Mouse (Mus musculus) c-Kit-positive CD71-positive TER-119-positive erythroid progenitor cells, embryonic 14.5 days (primary cell): Measurements from ENCODE around the gene Sf3b2.

Experiments used
- DNase-seq: peaks from one replicate; pipeline ENCODE4 v3.0.0-alpha.2; 2013; ENCODE audit warnings: low spot score

Sf3b2 gene

DNA sequence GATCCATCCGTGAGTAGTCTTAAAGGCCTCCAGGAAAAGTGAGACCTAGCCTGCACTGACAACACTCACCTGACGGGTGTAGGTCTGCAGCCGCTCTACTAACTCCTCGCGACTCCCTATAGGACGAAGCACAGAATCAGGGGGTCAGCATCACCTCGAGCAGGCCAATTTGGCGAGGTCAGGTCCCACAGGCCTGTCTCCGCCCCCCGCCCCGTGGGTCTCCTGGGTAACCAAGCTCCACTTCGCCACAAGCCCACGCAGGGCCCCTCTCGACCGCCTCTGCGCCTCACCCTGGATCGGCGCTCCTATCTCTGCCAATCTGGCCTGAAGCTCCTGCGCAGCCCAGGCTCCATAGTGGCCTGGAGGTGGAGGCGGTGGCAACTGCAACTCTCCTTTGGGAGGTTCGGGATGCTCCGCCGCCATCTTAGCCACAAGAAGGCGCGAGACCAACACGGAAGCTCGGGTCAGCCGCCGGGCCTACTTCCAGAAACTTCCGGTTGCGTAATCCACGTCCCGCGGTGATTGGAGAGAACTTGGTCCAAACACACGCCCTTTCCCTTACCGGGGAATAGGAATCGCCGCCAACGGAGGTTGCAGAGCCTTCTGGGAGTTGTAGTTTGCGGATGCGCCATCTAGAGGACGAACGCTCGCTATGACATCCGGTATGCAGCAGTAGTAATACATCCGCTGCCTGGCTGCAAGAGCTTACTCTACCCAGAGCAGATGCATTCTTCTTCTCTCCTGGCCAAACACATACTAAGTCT lies at the start of gene Sf3b2:
Gene Sf3b2, minus strand, starts transcription at position 484 of the 764 bp plus-strand sequence.
- peak; percentile 100 for DNase-seq

DNA sequence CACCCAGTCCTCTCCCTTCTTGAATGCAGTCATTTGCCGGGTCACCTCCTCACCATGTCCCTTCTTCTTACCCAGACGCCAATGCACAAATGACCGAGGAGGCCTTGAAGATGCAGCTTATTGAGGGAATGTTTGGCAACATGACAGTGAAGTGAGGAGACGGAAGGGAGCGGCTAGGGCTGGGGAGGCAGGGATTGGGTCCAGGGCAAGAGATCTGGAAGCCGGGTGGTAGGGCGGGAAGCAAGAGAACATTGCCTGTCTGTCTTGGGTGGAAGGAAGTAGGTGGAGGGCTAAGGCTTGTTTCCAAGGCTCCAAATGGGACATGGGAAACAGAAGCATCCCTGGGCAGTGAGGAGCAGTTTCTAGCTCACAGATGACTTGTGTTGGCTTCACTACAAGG lies 46.1 kb upstream of the Sf3b2 start:
- DNase-seq, result no peak

GRCm38 (mm10) chr19:5337975-5338374 lies 42.7 kb upstream of the Sf3b2 start:
- peak; percentile 72 for DNase-seq

DNA sequence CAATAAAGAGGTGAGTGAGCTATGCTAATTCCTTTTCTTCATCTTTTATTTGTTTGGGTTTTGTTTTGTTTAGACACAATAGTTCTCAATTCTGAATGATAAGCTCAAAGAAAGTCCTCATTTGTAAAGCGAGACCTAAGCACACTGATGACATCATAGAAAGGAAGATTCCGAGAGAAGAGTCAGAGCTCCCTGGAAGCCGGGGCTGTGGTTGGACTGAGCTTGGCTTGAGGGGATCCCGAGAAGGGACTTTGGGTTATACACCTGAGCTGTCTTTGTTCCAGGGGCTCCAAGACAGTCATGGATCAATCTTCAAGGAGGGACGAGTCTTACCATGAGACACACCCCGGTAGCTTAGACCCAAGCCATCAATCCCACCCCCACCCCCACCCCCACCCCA lies 40.2 kb upstream of the Sf3b2 start, which contains the start of gene Catsper1:
Gene Catsper1, plus strand, starts transcription at position 301 of the 400 bp plus-strand sequence.
- DNase-seq, result no peak

GRCm38 (mm10) chr19:5334741-5335140 lies 39.5 kb upstream of the Sf3b2 start:
- DNase-seq, result no peak

GRCm38 (mm10) chr19:5327970-5328369 lies 32.7 kb upstream of the Sf3b2 start:
- no peak for DNase-seq

DNA sequence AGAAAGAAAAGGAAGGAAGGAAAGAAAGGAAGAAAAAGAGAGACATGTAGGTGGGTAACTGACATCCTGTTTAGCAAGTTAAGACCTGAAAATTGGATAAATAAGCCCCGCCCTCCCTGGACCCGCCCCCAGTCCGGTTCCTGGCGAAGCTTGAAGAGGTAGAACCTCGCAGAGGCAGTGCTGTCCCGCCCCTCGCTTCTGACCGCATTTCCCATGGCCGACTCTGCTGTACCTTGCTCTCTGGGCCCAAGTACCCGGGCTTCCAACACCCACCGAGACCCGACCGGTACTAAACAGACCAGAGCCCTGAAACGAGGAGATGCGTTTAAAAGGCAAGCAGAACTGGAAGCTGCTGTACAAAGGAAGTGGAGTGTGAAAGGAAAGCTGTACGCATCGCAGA lies 28.5 kb upstream of the Sf3b2 start:
- no peak for DNase-seq

GRCm38 (mm10) chr19:5313189-5313588 lies 17.9 kb upstream of the Sf3b2 start:
- no peak for DNase-seq

- peak; percentile 24 for DNase-seq
Measured at GRCm38 (mm10) chr19:5309025-5309424, 13.8 kb upstream of the Sf3b2 start.

DNA sequence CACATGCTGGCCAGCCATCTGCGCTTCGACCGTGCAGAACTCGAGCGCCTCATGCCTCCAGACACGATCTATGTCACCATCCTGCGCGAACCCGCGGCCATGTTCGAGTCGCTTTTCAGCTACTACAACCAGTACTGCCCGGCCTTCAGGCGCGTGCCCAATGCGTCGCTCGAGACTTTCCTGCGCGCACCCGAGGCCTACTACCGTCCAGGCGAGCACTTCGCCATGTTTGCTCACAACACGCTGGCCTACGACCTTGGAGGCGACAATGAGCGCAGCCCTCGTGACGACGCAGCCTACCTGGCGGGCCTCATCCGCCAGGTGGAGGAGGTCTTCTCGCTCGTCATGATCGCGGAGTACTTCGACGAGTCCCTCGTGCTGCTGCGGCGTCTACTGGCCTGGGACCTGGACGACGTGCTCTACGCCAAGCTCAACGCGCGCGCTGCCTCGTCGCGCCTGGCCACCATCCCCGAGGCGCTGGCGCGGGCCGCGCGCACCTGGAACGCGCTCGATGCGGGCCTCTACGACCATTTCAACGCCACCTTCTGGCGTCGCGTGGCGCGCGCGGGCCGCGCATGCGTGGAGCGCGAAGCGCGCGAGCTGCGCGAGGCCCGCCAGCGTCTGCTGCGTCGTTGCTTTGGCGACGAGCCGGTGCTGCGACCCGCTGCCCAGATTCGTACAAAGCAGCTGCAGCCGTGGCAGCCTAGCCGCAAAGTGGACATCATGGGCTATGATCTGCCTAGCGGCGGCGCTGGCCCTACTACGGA lies 11.9 kb upstream of the Sf3b2 start:
- DNase-seq, result no peak

DNA sequence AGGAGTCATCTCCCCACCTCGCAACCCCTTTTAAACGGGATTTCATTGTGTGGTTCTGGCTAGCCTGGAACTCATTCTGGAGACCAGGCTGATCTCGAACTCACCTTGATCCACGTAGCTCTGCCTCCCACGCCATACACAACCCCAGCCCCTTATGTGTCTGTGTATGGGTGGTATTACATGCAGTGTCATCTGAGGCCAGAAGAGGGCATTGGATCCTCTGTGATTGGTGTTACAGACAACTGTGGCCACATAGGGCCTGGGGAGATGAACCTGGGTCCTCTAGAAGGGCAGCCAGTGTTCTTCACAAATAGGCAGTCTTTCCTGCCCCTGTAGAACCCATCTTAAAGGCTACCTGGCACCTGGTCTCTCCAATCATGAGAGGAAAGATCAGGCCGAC lies 11.0 kb upstream of the Sf3b2 start:
- DNase-seq, result no peak

DNA sequence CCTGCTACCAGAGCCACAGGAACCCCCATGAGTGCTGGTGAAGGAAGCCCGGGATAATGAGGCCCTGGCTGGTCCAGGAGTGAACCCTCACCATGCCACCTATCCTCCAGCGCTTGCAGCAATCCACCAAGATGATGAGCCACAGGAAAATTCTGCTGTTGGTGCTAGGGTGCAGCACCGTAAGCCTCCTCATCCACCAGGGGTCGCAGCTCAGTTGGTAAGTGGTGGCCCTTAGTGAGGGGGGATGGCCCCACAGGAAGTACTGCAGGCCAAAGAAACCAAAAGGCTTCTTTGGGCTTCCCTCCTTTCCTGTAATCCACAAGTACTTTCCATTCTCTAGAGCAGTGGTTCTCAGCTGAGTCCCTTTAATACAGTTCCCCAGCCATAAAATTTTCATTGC lies 7.2 kb upstream of the Sf3b2 start:
- DNase-seq, result peak; percentile 40

- DNase-seq, result no peak
Measured at GRCm38 (mm10) chr19:5300588-5300987, 5.3 kb upstream of the Sf3b2 start.

- no peak for DNase-seq
Measured at GRCm38 (mm10) chr19:5297903-5298800, 2.9 kb upstream of the Sf3b2 start, which contains the start of gene Gal3st3. Gene Gal3st3, plus strand, starts transcription at chr19:5298331.

DNA sequence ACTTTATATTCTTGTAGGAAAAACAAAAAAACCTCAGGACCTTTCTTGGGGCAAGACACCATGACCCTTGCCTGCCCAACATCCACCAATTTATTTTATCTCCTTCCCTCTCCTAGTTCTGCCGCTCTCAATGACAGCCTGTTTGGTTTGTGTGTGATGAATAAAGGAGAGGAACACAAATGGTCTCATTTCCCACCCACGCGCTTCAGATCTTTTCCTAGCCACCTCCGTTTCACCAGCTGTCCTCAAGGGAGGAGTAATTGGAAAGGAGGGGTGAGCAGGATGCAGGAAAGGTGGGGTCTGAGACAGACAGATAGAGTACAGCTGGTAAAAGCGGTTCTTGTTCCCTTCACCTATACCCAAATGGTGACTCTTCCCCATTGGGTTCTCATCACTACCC lies 1.4 kb upstream of the Sf3b2 start:
- no peak for DNase-seq

DNA sequence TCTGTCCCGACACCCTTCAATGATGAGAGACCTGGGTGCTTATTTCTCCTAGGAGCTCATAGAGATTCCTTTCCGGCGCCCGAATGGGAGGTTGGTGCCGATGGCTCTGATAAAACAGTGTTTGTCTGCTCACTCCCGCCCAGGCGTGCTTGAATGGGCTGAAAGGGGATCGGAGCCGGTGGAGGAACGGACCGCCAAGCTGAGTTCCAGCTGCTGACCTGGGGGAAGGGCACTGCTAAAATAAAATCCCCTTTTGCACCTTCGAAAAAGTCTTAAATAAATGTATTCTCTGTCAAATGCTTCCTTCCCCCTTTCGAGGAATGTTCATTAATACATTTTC lies 451 bp upstream of the Sf3b2 start:
- DNase-seq, result no peak

GRCm38 (mm10) chr19:5278381-5278780 lies 16.9 kb downstream of the Sf3b2 start:
- DNase-seq, result no peak

DNA sequence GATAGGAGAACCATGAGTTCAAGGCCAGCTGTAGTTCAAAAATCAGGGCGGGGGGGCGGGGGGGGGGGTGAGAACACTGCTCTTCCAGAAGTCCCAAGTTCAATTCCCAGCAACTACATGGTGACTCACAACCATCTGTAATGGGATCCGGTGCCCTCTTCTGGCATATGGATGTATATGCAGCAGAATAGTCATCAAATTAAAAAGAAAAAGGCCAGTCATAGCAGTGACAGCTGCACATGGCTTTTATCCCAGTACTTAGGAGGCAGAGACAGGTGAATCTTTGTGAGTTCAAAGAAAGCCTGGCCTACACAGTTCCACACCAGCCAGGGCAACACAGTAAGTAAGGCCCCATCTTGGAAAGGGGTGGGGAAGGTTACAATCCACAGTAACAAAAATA lies 18.1 kb downstream of the Sf3b2 start:
- no peak for DNase-seq

DNA sequence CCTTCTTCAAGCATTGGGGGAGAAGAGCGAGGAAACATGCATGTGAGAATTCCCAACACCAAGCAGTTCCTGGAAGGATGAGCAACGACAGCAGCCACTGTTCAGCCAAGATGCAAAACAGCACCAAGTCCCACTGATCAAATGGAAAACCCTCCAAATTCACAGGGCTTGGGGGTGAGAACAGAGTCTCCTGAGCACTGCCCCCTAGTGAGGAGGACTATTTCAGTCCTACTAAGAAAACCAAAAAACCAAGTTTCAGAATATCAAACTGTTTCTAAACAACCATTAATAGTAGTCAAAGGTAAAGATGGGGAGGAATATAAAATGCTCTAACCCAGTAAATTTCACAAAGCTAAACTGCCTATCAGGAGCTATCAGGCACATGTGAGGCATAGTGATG lies 18.7 kb downstream of the Sf3b2 start:
- DNase-seq, result no peak

DNA sequence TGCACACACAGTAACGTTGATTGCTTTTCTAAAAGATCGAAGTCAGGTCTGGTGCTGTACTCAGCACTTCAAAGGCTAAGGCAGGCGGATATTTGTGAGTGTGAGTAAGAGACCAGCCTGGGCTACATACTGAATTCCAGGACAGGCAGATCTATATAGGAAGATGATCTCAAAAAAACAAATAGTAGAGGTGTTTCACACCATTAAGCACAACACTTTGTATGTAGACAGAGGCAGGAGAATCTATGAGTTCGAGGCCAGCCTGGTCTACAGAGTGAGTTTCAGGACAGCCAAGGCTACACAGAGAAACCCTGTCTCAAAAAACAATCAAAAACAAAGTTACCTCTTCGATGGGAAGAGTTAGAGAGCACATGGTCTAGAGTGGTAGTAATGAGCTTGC lies 19.5 kb downstream of the Sf3b2 start:
- no peak for DNase-seq

GRCm38 (mm10) chr19:5274641-5275040 lies 20.6 kb downstream of the Sf3b2 start:
- DNase-seq, result no peak

DNA sequence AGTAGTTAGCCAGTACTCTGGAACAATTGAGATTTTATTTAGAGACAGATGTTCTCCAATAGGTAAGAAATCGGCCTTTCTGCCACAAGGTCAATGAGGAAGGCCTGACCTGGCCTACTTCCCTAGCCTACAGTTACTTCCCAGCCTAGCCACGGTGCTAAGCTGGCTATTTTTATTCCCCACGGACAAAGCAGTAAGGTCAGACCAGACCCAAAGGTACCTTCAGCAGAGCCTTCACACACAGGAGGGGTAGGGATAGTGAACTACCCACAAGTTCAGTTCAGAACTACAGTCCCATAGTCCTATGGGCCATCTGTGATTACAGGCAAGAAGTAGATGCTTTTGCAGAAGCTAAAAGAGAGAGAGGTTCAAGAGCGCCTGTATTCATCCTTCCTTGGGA lies 21.3 kb downstream of the Sf3b2 start:
- no peak for DNase-seq
